Mouse (Mus musculus) large intestine, adult 2 months (tissue): ENCODE measurements around the gene Rab5if. TPM values are rescaled to one million over a fixed set of nuclear protein-coding genes. Genes with fewer than 3 reads are reported as not detected.
A peak's percentile ranks its signal among the peaks of the same experiment; 100 is the strongest.
"Not testable (repeated sequence)": the region's sequence is repeated elsewhere in the genome, so short reads cannot be mapped to it uniquely, and the experiment has no call there.

Experiments
- DNase-seq: peaks from one replicate; pipeline ENCODE4 v3.0.0-alpha.2; 2012; ENCODE audit warnings: low read depth, low spot score
- WGBS: fragments of 180-500 bp; shearing (Covaris S2); methylation state at CpG from one replicate; pipeline ENCODE4 v1.1.7; 2018; 5-methylcytosine and 5-hydroxymethylcytosine counted together
- polyA plus RNA-seq: library from polyadenylated mRNA; depleted of rRNA; stranded (reverse); fragments of >200 nt; gene quantifications from 2 replicates; pipeline ENCODE4 v1.2.3, GENCODE M21; 2012; rRNA removed

Rab5if gene
- polyA plus RNA-seq: 94.1 and 99.0 TPM in 2 replicates

GRCm38 (mm10) chr2:156862772-156863486 lies at the start of gene Rab5if:
Gene Rab5if, plus strand, starts transcription at chr2:156863128.
- DNase-seq: peak; percentile 80

GRCm38 (mm10) chr2:156814344-156814801 lies 48.6 kb upstream of the Rab5if start:
- WGBS: 23% methylated on average over 8 of the region's 8 CpGs
- DNase-seq: no peak

More at GRCm38 (mm10) chr2:156862772-156863486, at the start of gene Rab5if:
- WGBS: under 1% methylated on average over 98 of the region's 98 CpGs

- no peak for DNase-seq
- WGBS: 25% methylated on average over 5 of the region's 5 CpGs
These were observed 48.0 kb upstream of the Rab5if start for GRCm38 (mm10) chr2:156814893-156815292.

- no peak for DNase-seq
- 72% methylated on average over 3 of the region's 3 CpGs for WGBS
These were observed 47.5 kb upstream of the Rab5if start for GRCm38 (mm10) chr2:156815412-156815811.

GRCm38 (mm10) chr2:156816116-156816515 lies 46.8 kb upstream of the Rab5if start:
- 74% methylated on average over 1 of the region's 1 CpGs for WGBS
- DNase-seq: no peak

- WGBS: 88% methylated on average over 6 of the region's 6 CpGs
These were observed 37.8 kb upstream of the Rab5if start for GRCm38 (mm10) chr2:156825128-156825527.

GRCm38 (mm10) chr2:156834336-156834735 lies 28.6 kb upstream of the Rab5if start:
- DNase-seq: no peak
- WGBS: 94% methylated on average over 11 of the region's 11 CpGs

More at GRCm38 (mm10) chr2:156825128-156825527, 37.8 kb upstream of the Rab5if start:
- not testable (repeated sequence) for DNase-seq

GRCm38 (mm10) chr2:156838839-156839238 lies 24.1 kb upstream of the Rab5if start:
- WGBS: 79% methylated on average over 6 of the region's 6 CpGs
- no peak for DNase-seq

GRCm38 (mm10) chr2:156839319-156840191 lies 23.4 kb upstream of the Rab5if start, which contains the start of gene Tgif2:
Gene Tgif2, plus strand, starts transcription at chr2:156840007.
- no peak for DNase-seq
- 12% methylated on average over 61 of the region's 61 CpGs for WGBS

GRCm38 (mm10) chr2:156840301-156841027 lies 22.5 kb upstream of the Rab5if start:
- under 1% methylated on average over 71 of the region's 79 CpGs for WGBS

GRCm38 (mm10) chr2:156841028-156841840 lies 21.7 kb upstream of the Rab5if start:
- no peak for DNase-seq

More at GRCm38 (mm10) chr2:156840301-156841027, 22.5 kb upstream of the Rab5if start:
- DNase-seq: no peak

GRCm38 (mm10) chr2:156841841-156842706 lies 20.9 kb upstream of the Rab5if start:
- no peak for DNase-seq
- 16% methylated on average over 20 of the region's 20 CpGs for WGBS

More at GRCm38 (mm10) chr2:156841028-156841840, 21.7 kb upstream of the Rab5if start:
- under 1% methylated on average over 42 of the region's 42 CpGs for WGBS

GRCm38 (mm10) chr2:156842711-156843110 lies 20.2 kb upstream of the Rab5if start:
- DNase-seq: no peak
- 64% methylated on average over 11 of the region's 11 CpGs for WGBS

GRCm38 (mm10) chr2:156843331-156843730 lies 19.6 kb upstream of the Rab5if start:
- 49% methylated on average over 10 of the region's 10 CpGs for WGBS
- DNase-seq: no peak

GRCm38 (mm10) chr2:156844715-156845114 lies 18.2 kb upstream of the Rab5if start:
- no peak for DNase-seq
- WGBS: 79% methylated on average over 10 of the region's 10 CpGs

- no peak for DNase-seq
- 77% methylated on average over 6 of the region's 6 CpGs for WGBS
These were observed 15.3 kb upstream of the Rab5if start for GRCm38 (mm10) chr2:156847653-156848052.

- WGBS: 80% methylated on average over 6 of the region's 6 CpGs
- no peak for DNase-seq
These were observed 14.3 kb upstream of the Rab5if start for GRCm38 (mm10) chr2:156848526-156849182.
